Mouse (Mus musculus): ENCODE results near the gene Esrrb. TPM values are rescaled to one million over a fixed set of nuclear protein-coding genes. Genes with fewer than 3 reads are reported as not detected.
A peak's percentile ranks its signal among the peaks of the same experiment; 100 is the strongest.

Esrrb gene
- polyA plus RNA-seq, 1 experiment from 2014 or later, result 1.8 TPM

DNA sequence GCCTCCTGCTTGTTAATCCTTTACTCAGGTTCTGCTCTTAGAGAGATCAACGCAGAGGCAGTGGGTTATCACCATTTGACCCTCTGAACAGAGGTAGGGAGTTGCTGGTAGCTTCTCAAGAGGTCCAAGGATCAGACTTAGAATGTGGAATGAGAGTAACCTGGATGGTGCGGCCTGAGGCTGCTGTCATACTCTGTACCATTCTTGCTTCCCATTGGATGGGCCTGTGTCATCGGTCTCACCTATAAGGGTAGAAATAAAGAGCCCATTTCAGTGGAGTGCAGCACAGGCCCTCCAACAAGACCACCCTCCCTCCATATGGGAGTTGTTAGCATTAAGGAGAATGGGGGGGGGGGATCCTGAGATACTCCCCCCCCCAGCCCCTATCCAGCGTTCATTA lies 143.0 kb downstream of the Esrrb start:
- no peaks in the 10 kb centered on the region for H3K36me3 ChIP-seq
- no peak overlapping the region for H3K9ac ChIP-seq (replicated peaks)
- no peaks in the 10 kb centered on the region for H3K9me3 ChIP-seq
- H3K4me2 ChIP-seq (replicated peaks), result no peak overlapping the region
- H3K27ac ChIP-seq (replicated peaks), result no peak overlapping the region
- H3K4me3 ChIP-seq, result no peak overlapping the region
- peaks cover 2% of the 10 kb centered on the region; the same call in 1 of the 2 replicates for H3K4me1 ChIP-seq
- 81% methylated on average over 4 of the region's 4 CpGs for WGBS
- H3K27me3 ChIP-seq, result 0 out of 2 replicates have a peak, but pooled peaks cover 3% of the 10 kb centered on the region
- no peak for ATAC-seq (ENCODE audit: low FRiP score, low read depth)

DNA sequence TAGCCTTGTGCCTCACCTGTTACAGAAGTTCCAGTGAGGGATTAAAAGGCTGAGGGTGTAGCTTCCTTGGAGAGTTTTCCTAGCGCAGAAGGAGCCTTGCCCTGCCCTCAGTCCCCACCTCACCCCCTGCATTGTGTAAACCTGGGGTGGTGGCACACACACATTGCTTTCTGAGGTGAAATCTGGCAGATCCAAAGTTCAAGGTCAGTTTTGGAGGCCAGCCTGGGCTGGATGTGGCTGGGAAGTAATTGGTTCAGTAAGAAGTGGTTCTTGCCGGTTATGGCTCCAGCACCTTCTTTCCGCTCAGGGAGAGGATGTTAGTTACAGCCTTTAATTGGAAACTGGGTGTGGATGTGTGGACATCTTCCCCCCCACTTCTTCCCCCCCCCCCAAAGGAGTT lies 143.4 kb downstream of the Esrrb start:
- H3K27me3 ChIP-seq, result 0 out of 2 replicates have a peak, but pooled peaks cover 3% of the 10 kb centered on the region
- H3K9me3 ChIP-seq, result no peaks in the 10 kb centered on the region
- no peak for ATAC-seq (ENCODE audit: low FRiP score, low read depth)
- no peak overlapping the region for H3K4me2 ChIP-seq (replicated peaks)
- H3K27ac ChIP-seq (replicated peaks), result no peak overlapping the region
- no peak overlapping the region for H3K4me3 ChIP-seq
- 90% methylated on average over 3 of the region's 3 CpGs for WGBS
- peaks cover 3% of the 10 kb centered on the region; the same call in 1 of the 2 replicates for H3K4me1 ChIP-seq
- H3K9ac ChIP-seq (replicated peaks), result no peak overlapping the region
- H3K36me3 ChIP-seq, result no peaks in the 10 kb centered on the region

DNA sequence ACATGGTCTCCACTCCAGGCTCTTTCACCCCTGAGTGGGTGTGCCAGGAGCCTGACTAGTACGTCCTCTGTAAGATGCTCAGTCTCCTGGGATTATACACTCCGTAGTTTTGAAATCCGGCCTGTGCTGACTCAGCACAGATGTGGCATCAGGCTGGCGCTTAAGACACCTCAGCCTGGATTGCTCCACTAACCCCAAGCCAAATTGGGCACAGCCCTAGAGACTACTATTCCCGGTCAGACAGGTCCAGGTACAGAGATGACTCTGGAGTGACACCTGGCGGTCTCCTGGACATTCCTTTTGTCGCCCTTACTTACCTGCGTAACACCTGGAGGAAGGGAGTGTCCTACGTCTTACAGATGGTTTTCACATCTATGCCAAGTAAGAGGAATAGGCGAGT lies 146.8 kb downstream of the Esrrb start:
- Histone ChIP-seq H3K27ac (replicated peaks) (no peak overlapping the region), H3K4me1 (peaks cover 10% of the 10 kb centered on the region; the same call in 1 of the 2 replicates), H3K4me2 (replicated peaks) (no peak overlapping the region), H3K9ac (replicated peaks) (no peak overlapping the region), H3K9me3 (no peaks in the 10 kb centered on the region), H3K4me3 (no peak overlapping the region), H3K36me3 (no peaks in the 10 kb centered on the region), H3K27me3 (0 out of 2 replicates have a peak, but pooled peaks cover 3% of the 10 kb centered on the region)
- no peak for ATAC-seq (ENCODE audit: low FRiP score, low read depth)
- 86% methylated on average over 10 of the region's 10 CpGs for WGBS

DNA sequence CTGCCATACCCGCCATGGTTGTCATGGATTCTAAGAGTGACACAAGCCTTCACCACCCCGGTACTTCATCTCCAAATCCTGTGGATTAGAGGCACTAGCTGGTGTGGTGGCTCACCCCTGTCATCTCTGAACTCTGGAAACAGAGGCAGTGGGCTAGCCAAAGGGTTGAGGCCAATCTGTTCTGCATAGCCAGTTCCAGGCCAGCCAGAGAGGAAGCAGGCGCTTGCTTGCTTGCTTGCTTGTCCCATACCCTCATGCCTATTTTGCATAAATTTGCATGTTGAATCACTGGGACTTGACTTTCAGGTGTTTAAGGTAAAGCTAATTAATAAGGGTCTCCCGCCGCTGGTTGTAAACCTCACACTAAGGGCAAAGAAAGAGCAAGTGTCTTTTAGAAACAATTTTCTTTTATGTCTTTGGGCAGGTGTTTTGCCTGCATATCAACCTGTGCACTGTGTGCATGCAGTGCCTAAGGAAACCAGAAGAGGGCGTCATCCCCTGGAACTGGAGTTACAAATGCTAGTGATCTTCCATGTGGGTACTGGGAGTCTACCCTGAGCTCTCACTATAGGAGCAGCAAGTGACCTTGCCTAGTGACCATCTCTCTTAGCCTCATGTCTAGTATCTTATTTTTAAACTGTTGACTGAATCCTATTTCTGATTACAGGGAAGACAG lies 147.5 kb downstream of the Esrrb start:
- Histone ChIP-seq H3K4me1 (peaks cover 10% of the 10 kb centered on the region; the same call in 1 of the 2 replicates), H3K27ac (replicated peaks) (no peak overlapping the region), H3K4me3 (no peak overlapping the region), H3K27me3 (0 out of 2 replicates have a peak, but pooled peaks cover 3% of the 10 kb centered on the region), H3K36me3 (no peaks in the 10 kb centered on the region), H3K9me3 (no peaks in the 10 kb centered on the region), H3K9ac (replicated peaks) (no peak overlapping the region), H3K4me2 (replicated peaks) (no peak overlapping the region)
- 76% methylated on average over 6 of the region's 6 CpGs for WGBS
- ATAC-seq (ENCODE audit: low FRiP score, low read depth), result no peak

DNA sequence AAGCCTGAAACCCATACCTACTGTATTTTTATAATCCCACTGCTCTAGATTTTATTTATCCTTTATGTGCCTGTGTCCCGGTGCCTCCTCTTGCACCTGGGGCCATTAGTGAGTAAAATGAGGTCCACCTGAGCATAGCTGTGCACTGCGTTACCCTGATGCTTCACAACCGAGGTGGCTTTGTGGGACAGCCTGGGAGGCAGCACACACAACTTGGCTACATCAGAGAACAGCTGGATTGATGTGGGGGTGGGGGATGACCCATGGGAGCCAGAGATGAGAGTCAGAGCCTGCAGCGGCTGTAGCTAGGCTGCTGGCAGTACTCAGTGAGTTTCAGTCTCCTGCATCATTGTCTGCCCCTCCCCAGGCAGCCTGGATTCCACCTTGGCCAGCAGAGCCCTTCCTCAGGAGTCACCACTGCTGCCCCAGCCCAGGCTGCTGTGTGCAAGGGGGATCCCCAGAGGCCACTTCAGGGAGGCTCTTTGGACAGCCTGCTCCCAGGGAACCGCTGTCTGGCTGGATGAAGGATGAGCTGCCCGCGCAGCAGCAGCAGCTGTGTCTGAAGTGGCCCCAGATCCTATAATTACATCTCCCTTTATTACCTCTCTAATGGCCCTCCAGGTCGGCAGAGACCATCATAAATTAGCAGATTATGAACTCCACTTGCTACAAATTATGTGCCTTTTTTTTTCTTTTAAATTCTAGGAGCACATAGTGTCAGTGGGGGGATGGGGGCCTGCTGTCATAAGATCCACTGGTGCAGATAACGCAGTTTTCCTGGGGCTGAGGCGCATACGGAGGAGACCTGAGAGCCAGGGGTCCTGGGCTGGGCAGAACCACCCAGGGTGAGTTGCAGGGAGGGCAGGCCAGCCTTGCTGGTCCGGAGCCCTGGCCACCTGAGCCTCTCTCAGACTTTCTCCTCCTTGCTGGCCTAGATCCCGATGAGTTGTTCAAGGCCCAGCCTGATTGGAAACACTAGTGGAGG lies 148.7 kb downstream of the Esrrb start:
- peak overlapping the region; percentile 22; the same call in 1 of the 2 replicates for H3K27ac ChIP-seq (replicated peaks)
- no peak overlapping the region for H3K4me2 ChIP-seq (replicated peaks)
- H3K4me3 ChIP-seq, result no peak overlapping the region
- no peak; the same call in 1 of the 2 replicates for ATAC-seq (ENCODE audit: low FRiP score, low read depth)
- H3K36me3 ChIP-seq, result no peaks in the 10 kb centered on the region
- H3K27me3 ChIP-seq, result 0 out of 2 replicates have a peak, but pooled peaks cover 3% of the 10 kb centered on the region
- no peaks in the 10 kb centered on the region for H3K9me3 ChIP-seq
- WGBS, result 43% methylated on average over 13 of the region's 13 CpGs
- no peak overlapping the region for H3K9ac ChIP-seq (replicated peaks)
- peaks cover 10% of the 10 kb centered on the region; the same call in 1 of the 2 replicates for H3K4me1 ChIP-seq

DNA sequence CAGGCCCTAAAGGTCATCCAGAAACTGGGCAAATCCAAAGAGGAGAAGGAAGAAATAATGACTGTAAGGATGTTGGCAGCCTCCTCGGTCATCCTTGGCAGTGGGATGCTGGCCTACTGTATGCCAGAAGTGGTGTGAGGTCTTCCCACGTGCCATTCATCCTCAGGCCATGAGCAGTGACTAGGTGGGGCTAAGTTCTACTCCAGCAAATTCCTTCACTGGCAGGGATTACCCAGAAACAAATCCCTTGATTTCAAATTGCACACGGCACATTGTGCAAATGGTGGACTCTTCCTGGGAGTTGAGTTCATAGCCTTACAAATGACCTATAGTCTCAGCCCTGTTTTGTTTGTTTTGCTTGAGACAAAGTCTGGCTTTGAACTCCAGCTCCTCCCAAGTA lies 151.4 kb downstream of the Esrrb start:
- no peak overlapping the region for H3K9ac ChIP-seq (replicated peaks)
- H3K4me3 ChIP-seq, result no peak overlapping the region
- no peak overlapping the region for H3K27ac ChIP-seq (replicated peaks)
- no peak for ATAC-seq (ENCODE audit: low FRiP score, low read depth)
- no peaks in the 10 kb centered on the region for H3K9me3 ChIP-seq
- H3K36me3 ChIP-seq, result no peaks in the 10 kb centered on the region
- H3K4me1 ChIP-seq, result peaks cover 10% of the 10 kb centered on the region; the same call in 1 of the 2 replicates
- 0 out of 2 replicates have a peak, but pooled peaks cover 3% of the 10 kb centered on the region for H3K27me3 ChIP-seq
- 76% methylated on average over 3 of the region's 3 CpGs for WGBS
- H3K4me2 ChIP-seq (replicated peaks), result no peak overlapping the region

- Histone ChIP-seq H3K27me3 (peaks cover 10% of the 10 kb centered on the region), H3K4me2 (replicated peaks) (no peak overlapping the region), H3K36me3 (no peaks in the 10 kb centered on the region), H3K4me3 (no peak overlapping the region), H3K27ac (replicated peaks) (no peak overlapping the region), H3K9me3 (no peaks in the 10 kb centered on the region), H3K9ac (replicated peaks) (no peak overlapping the region), H3K4me1 (peaks cover 12% of the 10 kb centered on the region; the same call in 1 of the 2 replicates)
- 82% methylated on average over 4 of the region's 4 CpGs for WGBS
- ATAC-seq (ENCODE audit: low FRiP score, low read depth), result no peak
Observed at GRCm38 (mm10) chr12:86513596-86513995, 152.7 kb downstream of the Esrrb start.

- 65% methylated on average over 5 of the region's 5 CpGs for WGBS
Observed at GRCm38 (mm10) chr12:86516602-86517001, 155.7 kb downstream of the Esrrb start.

DNA sequence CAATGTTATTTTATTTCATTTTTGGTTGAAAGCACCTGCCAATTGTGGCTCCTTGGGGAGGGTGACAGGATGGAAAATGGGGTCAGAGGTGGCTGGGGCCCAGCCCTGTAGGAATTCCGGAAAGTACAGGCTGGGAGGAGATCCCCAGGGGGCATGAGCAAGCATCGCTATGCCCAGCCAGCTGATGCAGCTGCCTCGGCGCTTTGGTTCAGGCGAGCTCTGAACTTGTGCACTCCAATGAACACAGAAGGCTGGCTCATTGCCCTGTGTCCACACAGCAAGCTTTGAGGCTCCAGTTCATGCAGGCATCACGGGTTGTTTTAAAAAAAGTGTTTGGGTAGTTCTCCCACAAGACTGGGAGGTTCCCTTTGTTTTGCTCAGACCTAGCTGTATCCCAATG lies 156.8 kb downstream of the Esrrb start:
- ATAC-seq (ENCODE audit: low FRiP score, low read depth), result no peak
- Histone ChIP-seq H3K4me2 (replicated peaks) (no peak overlapping the region), H3K27me3 (peaks cover 28% of the 10 kb centered on the region), H3K4me3 (no peak overlapping the region), H3K27ac (replicated peaks) (no peak overlapping the region), H3K4me1 (peaks cover 4% of the 10 kb centered on the region; the same call in 1 of the 2 replicates), H3K9ac (replicated peaks) (no peak overlapping the region), H3K36me3 (no peaks in the 10 kb centered on the region), H3K9me3 (no peaks in the 10 kb centered on the region)
- 53% methylated on average over 6 of the region's 6 CpGs for WGBS

More at GRCm38 (mm10) chr12:86516602-86517001, 155.7 kb downstream of the Esrrb start:
- Histone ChIP-seq H3K36me3 (no peaks in the 10 kb centered on the region), H3K27ac (replicated peaks) (no peak overlapping the region), H3K9ac (replicated peaks) (no peak overlapping the region), H3K4me2 (replicated peaks) (no peak overlapping the region), H3K4me1 (peaks cover 4% of the 10 kb centered on the region; the same call in 1 of the 2 replicates), H3K27me3 (peaks cover 28% of the 10 kb centered on the region), H3K9me3 (no peaks in the 10 kb centered on the region), H3K4me3 (no peak overlapping the region)
- no peak for ATAC-seq (ENCODE audit: low FRiP score, low read depth)

GRCm38 (mm10) chr12:86518746-86519145 lies 157.8 kb downstream of the Esrrb start:
- Histone ChIP-seq H3K9me3 (no peaks in the 10 kb centered on the region), H3K27me3 (peaks cover 28% of the 10 kb centered on the region), H3K4me1 (peaks cover 4% of the 10 kb centered on the region; the same call in 1 of the 2 replicates), H3K27ac (replicated peaks) (no peak overlapping the region), H3K36me3 (no peaks in the 10 kb centered on the region), H3K4me2 (replicated peaks) (0 out of 2 replicates have a peak overlapping the region, but pooled peaks have one; percentile 11), H3K4me3 (no peak overlapping the region), H3K9ac (replicated peaks) (no peak overlapping the region)
- 31% methylated on average over 18 of the region's 18 CpGs for WGBS
- no peak for ATAC-seq (ENCODE audit: low FRiP score, low read depth)

GRCm38 (mm10) chr12:86534283-86534682 lies 173.4 kb downstream of the Esrrb start:
- ATAC-seq (ENCODE audit: low FRiP score, low read depth), result no peak
- H3K36me3 ChIP-seq, result no peaks in the 10 kb centered on the region
- H3K4me3 ChIP-seq, result no peak overlapping the region
- no peaks in the 10 kb centered on the region for H3K9me3 ChIP-seq
- WGBS, result 80% methylated on average over 2 of the region's 2 CpGs
- 0 out of 2 replicates have a peak, but pooled peaks cover 7% of the 10 kb centered on the region for H3K4me1 ChIP-seq
- no peak overlapping the region for H3K9ac ChIP-seq (replicated peaks)
- no peaks in the 10 kb centered on the region for H3K27me3 ChIP-seq
- H3K27ac ChIP-seq (replicated peaks), result no peak overlapping the region
- no peak overlapping the region for H3K4me2 ChIP-seq (replicated peaks)
